Mouse (Mus musculus) heart, embryonic 10.5 days (tissue): ENCODE data around the gene Rgs17. TPM values are rescaled to one million over a fixed set of nuclear protein-coding genes. Genes with fewer than 3 reads are reported as not detected.
A peak's percentile ranks its signal among the peaks of the same experiment; 100 is the strongest.
"Not testable (repeated sequence)": the region's sequence is repeated elsewhere in the genome, so short reads cannot be mapped to it uniquely, and the experiment has no call there.

Experiments
- DNase-seq: peaks from one replicate; pipeline ENCODE4 v3.0.0-alpha.2; 2017; ENCODE audit warnings: low spot score
- H3K27ac ChIP-seq: fragments of 300-500 bp; sonication (generic); 2 replicates; pipeline ENCODE4 v1.5.1; 2016; ENCODE audit warnings: mild to moderate bottlenecking
- H3K27me3 ChIP-seq: fragments of 300-500 bp; sonication (generic); 2 replicates; pipeline ENCODE4 v1.6.1; 2016; ENCODE audit warnings: mild to moderate bottlenecking; ENCODE audit not compliant: poor library complexity, insufficient read depth, severe bottlenecking
- H3K36me3 ChIP-seq: fragments of 300-500 bp; sonication (generic); 2 replicates; pipeline ENCODE4 v1.6.1; 2016; ENCODE audit warnings: mild to moderate bottlenecking, moderate library complexity
- H3K4me1 ChIP-seq: fragments of 300-500 bp; sonication (generic); 2 replicates; pipeline ENCODE4 v1.6.1; 2016; ENCODE audit warnings: mild to moderate bottlenecking
- H3K4me3 ChIP-seq: fragments of 300-500 bp; sonication (generic); 2 replicates; pipeline ENCODE4 v1.5.1; 2016; ENCODE audit warnings: mild to moderate bottlenecking, moderate library complexity
- H3K9me3 ChIP-seq: fragments of 300-500 bp; sonication (generic); 2 replicates; pipeline ENCODE4 v1.6.1; 2016; ENCODE audit warnings: mild to moderate bottlenecking, moderate library complexity
- WGBS: fragments of 180-500 bp; shearing (Covaris S2); methylation state at CpG from one replicate; pipeline ENCODE4 v1.1.7; 2016; 5-methylcytosine and 5-hydroxymethylcytosine counted together
- polyA plus RNA-seq: library from polyadenylated mRNA; unstranded; fragments of >200 nt; fragmentation: Nextera tagmentation; extraction: Ambion mirVana; gene quantifications from 2 replicates; pipeline ENCODE4 v1.2.1, GENCODE M21; 2016

Gene Rgs17
- 1.1 and 2.1 TPM in 2 replicates for polyA plus RNA-seq

DNA sequence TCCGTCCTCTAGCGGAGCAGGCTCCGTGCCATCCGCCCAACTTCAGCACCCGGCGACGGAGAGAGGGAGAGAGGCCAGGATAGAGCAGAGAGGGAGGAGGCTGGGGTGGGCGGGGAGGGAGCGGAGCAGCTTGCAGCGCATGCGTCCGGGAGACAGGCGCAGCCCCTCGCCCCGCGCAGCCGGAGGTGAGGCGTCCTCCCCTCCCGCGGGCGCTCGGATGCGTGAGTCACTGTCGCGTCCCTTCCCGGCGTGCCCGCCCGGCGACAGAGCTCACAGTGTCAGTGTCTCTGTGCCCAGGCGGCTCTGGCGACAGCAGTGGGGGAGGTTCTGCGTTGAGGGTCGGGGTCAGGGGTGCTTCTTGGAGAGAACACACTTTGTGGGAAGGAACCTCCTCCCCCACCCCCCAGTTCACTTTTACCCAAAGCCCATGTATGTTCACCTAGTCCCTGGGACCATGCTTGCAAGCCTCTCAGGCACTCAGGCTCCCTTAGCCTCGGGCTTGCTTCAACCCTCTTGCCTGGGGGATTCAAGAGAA, at the start of gene Rgs17:
Gene Rgs17 (minus strand): TSS at position 107 of the 535 bp plus-strand sequence.
- Histone ChIP-seq H3K27ac (peak within 1 kb of the TSS; percentile 78), H3K4me3 (peak within 1 kb of the TSS; percentile 74), H3K4me1 (peaks cover 16% of the 10 kb centered on the region), H3K36me3 (no peaks in the 10 kb centered on the region), H3K9me3 (no peaks in the 10 kb centered on the region), H3K27me3 (no peaks in the 10 kb centered on the region; the same call in 1 of the 2 replicates)
- peak; percentile 87 for DNase-seq
- under 1% methylated on average over 23 of the region's 35 CpGs for WGBS

DNA sequence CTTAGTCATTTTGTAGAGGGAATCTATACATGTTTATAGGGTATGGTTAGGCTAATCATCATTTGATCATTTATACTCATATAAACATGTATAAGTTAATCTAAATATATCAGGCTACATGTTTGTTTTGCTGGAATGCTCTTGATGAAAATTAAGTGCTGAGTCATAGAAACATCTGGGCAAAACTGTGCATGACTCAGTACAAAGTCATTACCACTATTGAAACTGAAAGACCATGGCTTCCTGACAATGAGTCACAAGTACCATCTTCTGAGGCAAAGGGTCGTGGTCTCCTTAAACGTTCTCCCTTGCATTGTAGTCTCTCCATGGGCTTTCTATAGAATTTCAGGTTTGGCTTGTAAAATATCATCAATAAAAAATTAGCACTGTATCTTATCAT, 45.5 kb upstream of the Rgs17 start:
- H3K36me3 ChIP-seq: no peaks in the 10 kb centered on the region
- H3K9me3 ChIP-seq: no peaks in the 10 kb centered on the region
- H3K27me3 ChIP-seq: no peaks in the 10 kb centered on the region
- no peak for DNase-seq
- WGBS: 82% methylated on average over 2 of the region's 2 CpGs
- no peaks in the 10 kb centered on the region for H3K4me1 ChIP-seq
- H3K4me3 ChIP-seq: no peak overlapping the region
- H3K27ac ChIP-seq: no peak overlapping the region

DNA sequence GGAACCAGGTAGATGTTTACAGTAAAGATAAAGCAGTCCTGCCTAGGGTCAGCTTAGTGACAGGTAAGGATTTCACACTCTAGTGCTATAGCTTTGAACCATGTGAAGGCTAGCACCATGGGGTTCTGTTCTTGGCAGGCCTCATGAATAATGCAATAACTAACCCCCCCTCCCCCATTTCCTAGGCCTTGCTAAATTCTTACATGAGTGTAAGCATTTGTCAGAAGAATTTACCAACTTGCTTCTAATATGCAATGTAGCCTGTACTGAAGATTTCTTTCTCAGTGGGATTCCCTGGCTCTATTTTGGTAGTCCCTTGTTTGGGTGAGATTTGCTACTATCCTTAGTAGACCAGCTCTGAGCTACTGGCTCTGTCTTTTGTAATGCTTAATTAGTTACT, 31.6 kb upstream of the Rgs17 start:
- not testable (repeated sequence) for H3K4me3 ChIP-seq, H3K36me3 ChIP-seq, H3K27ac ChIP-seq, H3K27me3 ChIP-seq, H3K4me1 ChIP-seq, DNase-seq, H3K9me3 ChIP-seq

DNA sequence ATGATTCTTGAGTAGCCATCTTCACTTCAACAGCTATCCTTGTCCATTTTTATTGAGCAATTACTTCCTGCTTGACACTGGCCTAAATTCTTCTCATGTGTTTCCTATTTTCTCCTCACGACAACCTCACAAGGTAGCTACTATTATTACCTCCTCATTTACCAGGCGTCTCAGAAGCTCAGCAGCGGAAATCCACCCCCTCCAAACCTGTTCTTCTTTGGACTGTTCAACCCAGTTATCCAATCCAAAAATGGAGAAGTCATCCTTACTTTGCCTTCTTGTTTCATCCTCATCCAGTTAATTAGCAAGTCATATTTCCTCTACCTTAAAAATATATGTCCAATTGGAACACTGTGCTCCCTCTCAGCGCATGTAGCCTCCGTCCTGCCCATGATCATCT, 2.1 kb upstream of the Rgs17 start:
- no peaks in the 10 kb centered on the region; the same call in 1 of the 2 replicates for H3K27me3 ChIP-seq
- no peak for DNase-seq
- H3K4me1 ChIP-seq: peaks cover 16% of the 10 kb centered on the region
- 87% methylated on average over 5 of the region's 5 CpGs for WGBS
- no peak overlapping the region for H3K4me3 ChIP-seq
- no peaks in the 10 kb centered on the region for H3K36me3 ChIP-seq
- H3K27ac ChIP-seq: no peak overlapping the region
- no peaks in the 10 kb centered on the region for H3K9me3 ChIP-seq

DNA sequence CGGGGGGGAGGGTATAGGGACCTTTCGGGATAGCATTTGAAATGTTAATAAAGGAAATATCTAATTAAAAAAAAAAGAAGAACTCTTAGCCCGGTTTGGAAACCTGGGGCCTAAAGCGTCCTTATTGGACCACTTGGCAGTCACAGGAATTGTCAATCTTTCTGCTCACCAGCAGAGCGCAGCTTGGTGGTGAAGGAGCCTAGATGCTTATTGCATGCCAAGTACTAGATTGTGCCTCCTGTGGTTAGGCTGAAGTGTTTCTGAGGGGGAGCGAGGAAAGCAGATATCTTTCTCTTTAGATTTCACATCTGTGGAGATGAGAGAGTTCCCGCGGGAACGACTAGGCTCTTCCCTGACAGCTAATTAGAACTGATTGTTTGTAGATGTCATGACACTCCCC, 896 bp upstream of the Rgs17 start:
- no peak overlapping the region for H3K4me3 ChIP-seq
- no peak for DNase-seq
- H3K9me3 ChIP-seq: no peaks in the 10 kb centered on the region
- H3K36me3 ChIP-seq: no peaks in the 10 kb centered on the region
- 9% methylated on average over 9 of the region's 9 CpGs for WGBS
- H3K4me1 ChIP-seq: peaks cover 16% of the 10 kb centered on the region
- H3K27me3 ChIP-seq: no peaks in the 10 kb centered on the region; the same call in 1 of the 2 replicates
- no peak overlapping the region for H3K27ac ChIP-seq

DNA sequence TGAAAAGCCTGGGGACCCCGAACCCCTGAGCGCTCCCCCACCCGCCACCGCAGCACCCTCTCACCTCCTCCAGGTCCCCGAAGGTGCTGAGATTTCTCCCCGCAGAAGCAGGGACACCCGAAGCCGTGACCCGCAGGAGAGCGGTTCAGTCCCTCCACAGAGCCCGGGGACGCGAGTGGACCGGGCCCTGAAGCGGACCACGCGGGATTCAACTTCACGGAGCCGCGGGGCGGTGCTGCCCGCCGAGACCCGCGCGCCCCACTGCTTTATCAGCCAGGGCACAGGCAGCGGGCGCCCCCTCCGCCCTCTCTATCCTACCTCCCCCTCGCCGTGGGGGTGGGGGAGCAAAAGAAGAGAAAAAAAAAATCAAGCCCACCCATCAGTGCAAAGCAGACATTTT, 429 bp downstream of the Rgs17 start:
- no peaks in the 10 kb centered on the region for H3K36me3 ChIP-seq
- WGBS: 3% methylated on average over 31 of the region's 31 CpGs
- DNase-seq: no peak

DNA sequence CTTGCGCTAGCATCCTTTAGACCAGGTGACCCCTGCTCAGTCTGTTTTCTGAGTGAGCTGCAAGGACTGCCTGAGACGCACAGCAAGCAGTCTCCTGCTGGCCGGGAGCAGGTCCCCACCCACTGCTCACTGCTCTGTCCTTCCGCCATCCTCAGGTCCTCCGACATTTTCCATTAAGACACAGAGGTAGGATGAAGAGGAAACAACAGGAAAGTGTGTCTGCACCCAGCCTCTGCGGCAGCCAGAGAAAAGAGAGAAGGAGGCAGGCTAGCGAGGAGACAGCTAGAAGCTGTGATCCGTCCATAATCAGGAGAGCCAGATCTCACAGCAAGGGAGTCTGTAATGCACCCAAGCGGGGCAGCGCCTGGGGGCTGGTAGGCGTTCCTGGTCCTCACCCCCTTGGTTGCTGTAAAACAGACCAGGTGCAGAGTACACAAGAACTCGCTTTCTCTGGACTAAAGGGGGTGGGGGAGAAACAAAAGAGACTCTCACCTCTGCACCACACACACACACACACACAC, 1.1 kb downstream of the Rgs17 start:
- Histone ChIP-seq H3K9me3 (no peaks in the 10 kb centered on the region), H3K4me3 (peak overlapping the region; percentile 74), H3K4me1 (peaks cover 16% of the 10 kb centered on the region), H3K27ac (no peak overlapping the region; the same call in 1 of the 2 replicates), H3K27me3 (no peaks in the 10 kb centered on the region; the same call in 1 of the 2 replicates), H3K36me3 (no peaks in the 10 kb centered on the region)
- DNase-seq: no peak
- WGBS: under 1% methylated on average over 12 of the region's 12 CpGs

More for the DNA sequence above, 429 bp downstream of the Rgs17 start:
- Histone ChIP-seq H3K27ac (peak overlapping the region; percentile 64), H3K4me1 (peaks cover 16% of the 10 kb centered on the region), H3K9me3 (no peaks in the 10 kb centered on the region), H3K27me3 (no peaks in the 10 kb centered on the region; the same call in 1 of the 2 replicates), H3K4me3 (peak overlapping the region; percentile 74)

DNA sequence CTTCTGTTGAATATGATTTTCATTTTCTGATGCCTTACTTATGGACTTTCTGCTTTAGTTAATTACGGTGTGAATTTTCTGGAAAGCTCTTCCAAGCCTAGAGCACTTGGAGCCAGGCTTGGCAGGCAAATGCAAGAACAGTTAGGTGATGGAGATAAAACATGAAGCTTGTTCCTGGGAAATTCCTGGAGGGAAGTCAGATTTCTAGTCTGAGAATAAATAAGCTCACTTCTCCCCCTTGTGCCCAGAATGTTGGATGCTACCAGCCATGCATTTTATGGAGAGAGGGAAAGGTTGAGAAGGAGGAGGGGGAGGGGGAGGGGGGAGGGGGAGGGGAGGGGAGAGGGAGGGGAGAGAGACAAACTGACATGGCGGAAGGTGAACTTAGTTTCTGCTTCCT, 17.8 kb downstream of the Rgs17 start:
- Histone ChIP-seq H3K4me1 (peaks cover 9% of the 10 kb centered on the region), H3K36me3 (no peaks in the 10 kb centered on the region), H3K9me3 (no peaks in the 10 kb centered on the region), H3K27me3 (no peaks in the 10 kb centered on the region), H3K4me3 (no peak overlapping the region), H3K27ac (no peak overlapping the region)
- DNase-seq: no peak
- WGBS: 89% methylated on average over 2 of the region's 2 CpGs

DNA sequence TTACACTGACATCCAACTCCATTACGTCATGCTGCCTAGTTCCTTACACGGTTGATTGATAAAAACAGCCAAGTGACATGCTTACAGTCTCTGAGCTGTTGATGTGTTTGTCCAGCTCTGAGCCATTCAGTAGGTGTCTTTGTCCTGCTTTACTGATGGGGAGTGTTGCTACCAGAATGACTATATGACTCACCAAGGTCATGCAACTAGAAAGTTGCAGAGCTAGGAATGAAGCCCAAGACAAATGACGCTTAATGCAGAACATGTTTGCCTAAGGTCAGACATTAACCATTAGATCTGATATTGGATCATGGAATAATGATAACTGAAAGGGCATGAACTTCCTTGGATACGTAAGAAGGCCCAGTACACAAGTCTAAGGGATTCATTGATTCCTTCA, 20.4 kb downstream of the Rgs17 start:
- no peaks in the 10 kb centered on the region for H3K27me3 ChIP-seq
- peaks cover 3% of the 10 kb centered on the region for H3K4me1 ChIP-seq
- H3K27ac ChIP-seq: no peak overlapping the region
- H3K36me3 ChIP-seq: no peaks in the 10 kb centered on the region
- no peak overlapping the region for H3K4me3 ChIP-seq
- no peaks in the 10 kb centered on the region for H3K9me3 ChIP-seq
- WGBS: 49% methylated on average over 4 of the region's 4 CpGs
- DNase-seq: no peak

DNA sequence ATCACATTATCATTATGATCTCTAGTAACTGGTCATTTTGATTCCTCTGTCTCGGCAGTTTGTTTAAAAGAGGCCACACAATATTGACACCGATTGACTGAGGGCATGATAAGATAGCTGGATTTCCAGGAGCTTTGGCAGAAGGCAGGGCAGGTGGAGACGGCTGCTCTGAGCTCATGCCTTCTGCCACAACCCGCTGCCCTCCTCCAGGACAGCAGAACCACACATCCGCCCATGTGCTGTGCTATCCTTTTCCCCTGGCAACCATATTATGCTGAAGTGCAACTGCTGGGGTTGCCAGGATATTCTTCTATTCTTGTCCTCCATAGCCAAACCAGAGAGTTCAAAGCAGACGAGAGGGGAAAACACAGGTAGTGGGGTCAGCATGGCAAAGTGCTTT, 21.5 kb downstream of the Rgs17 start:
- Histone ChIP-seq H3K27ac (no peak overlapping the region), H3K4me1 (no peaks in the 10 kb centered on the region), H3K36me3 (no peaks in the 10 kb centered on the region), H3K27me3 (no peaks in the 10 kb centered on the region), H3K4me3 (no peak overlapping the region), H3K9me3 (no peaks in the 10 kb centered on the region)
- WGBS: 52% methylated on average over 6 of the region's 6 CpGs
- no peak for DNase-seq

DNA sequence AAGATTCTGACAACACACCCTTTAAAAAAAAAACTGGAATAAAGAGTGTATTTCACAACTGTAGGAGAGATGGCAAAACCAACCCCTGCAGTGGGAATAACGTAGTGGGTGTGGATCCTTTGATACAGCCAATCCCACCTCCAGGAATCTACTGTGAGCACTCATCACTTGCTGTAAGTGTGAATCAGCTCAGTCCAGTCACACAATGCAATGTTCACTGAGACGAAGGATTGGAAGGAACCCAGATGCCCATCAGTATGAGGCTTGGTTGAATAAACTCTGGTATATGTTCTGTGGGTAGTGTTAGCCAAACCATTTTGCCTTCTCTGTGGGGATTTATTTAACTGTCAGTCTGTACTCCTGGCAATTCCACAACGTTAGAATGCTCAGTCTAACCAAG, 45.1 kb downstream of the Rgs17 start:
- no peaks in the 10 kb centered on the region for H3K4me1 ChIP-seq
- no peaks in the 10 kb centered on the region for H3K27me3 ChIP-seq
- no peaks in the 10 kb centered on the region for H3K9me3 ChIP-seq
- H3K4me3 ChIP-seq: no peak overlapping the region
- WGBS: 54% methylated on average over 3 of the region's 3 CpGs
- no peaks in the 10 kb centered on the region for H3K36me3 ChIP-seq
- no peak overlapping the region for H3K27ac ChIP-seq
- DNase-seq: no peak

DNA sequence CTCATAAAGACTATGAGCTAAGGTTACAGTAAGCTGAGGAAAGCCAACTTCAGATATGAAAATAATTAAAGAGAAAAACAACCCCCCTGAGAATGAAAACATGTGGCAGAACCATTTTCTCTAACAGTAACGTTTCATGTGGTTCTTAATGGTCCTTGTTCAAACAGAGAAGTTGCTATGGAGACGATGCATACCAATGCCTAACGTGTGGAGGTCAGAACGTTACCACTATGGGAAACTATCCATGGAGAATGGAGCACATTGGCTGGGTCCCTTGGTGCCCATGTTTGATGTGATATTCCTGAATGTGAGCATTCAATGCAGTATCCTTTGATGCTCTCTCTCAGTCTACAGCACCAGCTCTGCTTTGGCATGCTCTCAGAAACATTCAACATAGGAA, 51.1 kb downstream of the Rgs17 start:
- Histone ChIP-seq H3K27ac (no peak overlapping the region), H3K4me3 (no peak overlapping the region), H3K36me3 (no peaks in the 10 kb centered on the region), H3K27me3 (no peaks in the 10 kb centered on the region), H3K9me3 (no peaks in the 10 kb centered on the region), H3K4me1 (no peaks in the 10 kb centered on the region)
- no peak for DNase-seq
- WGBS: 68% methylated on average over 4 of the region's 4 CpGs

DNA sequence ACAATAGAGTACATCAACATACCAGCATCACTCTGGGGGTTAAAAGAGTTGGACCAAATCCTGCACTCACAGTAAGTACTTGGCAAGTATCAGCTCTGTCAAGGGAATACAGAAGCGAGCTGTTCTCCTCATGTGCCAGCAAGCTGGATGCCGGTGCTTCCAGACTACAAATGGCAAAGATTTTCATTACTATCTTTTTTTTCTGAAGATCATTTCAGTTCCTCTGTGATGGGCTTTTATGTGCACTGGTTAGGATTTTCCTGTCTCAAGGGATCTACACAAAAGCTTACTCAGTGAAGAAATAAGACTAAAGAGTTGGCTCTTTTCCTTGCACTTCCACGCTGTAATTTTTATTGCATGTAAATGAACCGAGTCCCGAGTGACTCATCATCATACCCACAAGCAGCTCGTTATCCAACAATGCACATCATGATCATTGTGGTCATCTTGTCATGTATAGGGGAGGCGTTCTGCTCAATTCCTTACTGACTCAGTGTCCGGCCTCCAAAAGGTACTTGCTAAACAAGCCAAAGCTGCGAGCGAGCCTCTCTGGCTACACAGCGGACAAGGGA, 54.1 kb downstream of the Rgs17 start:
- Histone ChIP-seq H3K27me3 (no peaks in the 10 kb centered on the region), H3K36me3 (no peaks in the 10 kb centered on the region), H3K27ac (no peak overlapping the region), H3K9me3 (no peaks in the 10 kb centered on the region), H3K4me3 (no peak overlapping the region), H3K4me1 (no peaks in the 10 kb centered on the region)
- no peak for DNase-seq
- 88% methylated on average over 11 of the region's 11 CpGs for WGBS

DNA sequence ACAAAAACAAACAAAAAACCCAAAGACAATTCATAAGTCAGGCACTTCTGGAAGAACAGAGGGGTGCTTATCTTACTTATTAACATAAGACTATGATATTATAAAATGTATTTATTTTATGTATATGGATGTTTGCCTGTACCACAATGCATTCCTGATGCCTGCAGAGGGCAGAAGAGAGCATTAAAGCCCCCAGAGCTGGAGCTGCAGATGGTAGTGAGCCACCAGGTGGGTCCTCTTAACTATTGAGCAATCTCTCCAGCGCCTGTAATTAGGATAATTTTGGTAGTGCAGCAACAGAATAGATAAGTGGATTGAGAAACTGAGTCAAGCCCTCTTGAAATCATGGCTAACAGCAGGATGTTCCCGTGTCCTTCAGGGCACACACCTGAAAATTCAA, 56.2 kb downstream of the Rgs17 start:
- WGBS: 44% methylated on average over 2 of the region's 2 CpGs
- Histone ChIP-seq H3K27me3 (no peaks in the 10 kb centered on the region), H3K4me3 (no peak overlapping the region), H3K36me3 (no peaks in the 10 kb centered on the region), H3K9me3 (no peaks in the 10 kb centered on the region), H3K4me1 (no peaks in the 10 kb centered on the region), H3K27ac (no peak overlapping the region)
- DNase-seq: no peak
